Comparison of ENCODE assay signal across 1 mouse cellular context in genomic region chr11:99149898-99150757, GRCm38 (mm10).
TF ChIP-seq lines count a peak whose summit lies in the region.

No protein-coding gene starts in this region.

TF ChIP-seq in CH12.LX, 34 proteins besides CTCF, POLR2A, EP300 and RAD21 (continued from another document):
- TF ChIP-seq CHD1 (IDR thresholded peaks at IDR 0.05; ENCODE audit: low read depth, low read length) (peak; percentile 17; the same call in 1 of the 2 replicates), USF2 (conservative IDR thresholded peaks at IDR 0.05; ENCODE audit: low read depth, low read length) (0 out of 2 replicates have a peak, but pooled peaks have one; percentile 53), MAX (IDR thresholded peaks at IDR 0.05; ENCODE audit: low read length) (peak; percentile 95), UBTF (IDR thresholded peaks at IDR 0.05; ENCODE audit: low read depth, low read length) (0 out of 2 replicates have a peak, but pooled peaks have one; percentile 44), HCFC1 (IDR thresholded peaks at IDR 0.05; ENCODE audit: low read depth, low read length) (peak; percentile 33; the same call in 1 of the 2 replicates), USF1 (IDR thresholded peaks at IDR 0.05; ENCODE audit: low read depth, low read length) (peak; percentile 81), PAX5 (IDR thresholded peaks at IDR 0.05; ENCODE audit: low read length) (no peak), ZKSCAN1 (IDR thresholded peaks at IDR 0.05; ENCODE audit: borderline replicate concordance, low read depth, low read length) (no peak), RCOR1 (conservative IDR thresholded peaks at IDR 0.05; ENCODE audit: low read depth, low read length) (peak; percentile 92), NELFE (IDR thresholded peaks at IDR 0.05; ENCODE audit: low read depth, low read length) (peak; percentile 66; the same call in 1 of the 2 replicates), SIN3A (IDR thresholded peaks at IDR 0.05; ENCODE audit: low read length) (peak; percentile 90), JUN (IDR thresholded peaks at IDR 0.05; ENCODE audit: insufficient read depth, low read depth, low read length) (peak; percentile 70), ZNF384 (IDR thresholded peaks at IDR 0.05; ENCODE audit: low read depth, low read length) (peak; percentile 21; the same call in 1 of the 2 replicates), MYC (IDR thresholded peaks at IDR 0.05; ENCODE audit: low read depth, low read length) (peak; percentile 97), ETS1 (conservative IDR thresholded peaks at IDR 0.05; ENCODE audit: low read depth, low read length) (peak; percentile 94)
